Mouse (Mus musculus) B cell, adult 2 months (primary cell): ENCODE measurements around the gene Caln1.

ENCODE experiments used
- DNase-seq, 2 experiments: peaks; one replicate each; pipeline ENCODE4 v3.0.0; 2022

The Caln1 gene

DNA sequence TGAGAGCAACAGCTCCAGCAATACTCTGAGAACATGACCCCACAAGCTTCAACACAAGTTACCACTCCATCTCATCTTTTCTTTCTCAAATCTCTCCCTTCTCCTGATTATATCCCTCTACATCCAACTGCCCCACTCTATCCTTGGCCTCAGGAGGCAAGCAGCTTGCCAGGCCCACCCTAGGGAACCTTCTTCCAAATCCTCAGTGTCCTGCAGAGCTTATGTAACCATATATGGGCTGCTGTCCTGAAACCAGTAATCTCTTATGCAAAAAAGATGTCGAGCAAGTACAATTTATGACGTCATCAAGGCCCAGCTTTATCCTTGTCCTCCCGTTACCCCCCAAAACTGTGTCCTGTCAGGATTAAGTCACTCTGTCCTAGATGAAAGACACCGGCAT, 333.1 kb downstream of the Caln1 start:
- DNase-seq = no peak

DNA sequence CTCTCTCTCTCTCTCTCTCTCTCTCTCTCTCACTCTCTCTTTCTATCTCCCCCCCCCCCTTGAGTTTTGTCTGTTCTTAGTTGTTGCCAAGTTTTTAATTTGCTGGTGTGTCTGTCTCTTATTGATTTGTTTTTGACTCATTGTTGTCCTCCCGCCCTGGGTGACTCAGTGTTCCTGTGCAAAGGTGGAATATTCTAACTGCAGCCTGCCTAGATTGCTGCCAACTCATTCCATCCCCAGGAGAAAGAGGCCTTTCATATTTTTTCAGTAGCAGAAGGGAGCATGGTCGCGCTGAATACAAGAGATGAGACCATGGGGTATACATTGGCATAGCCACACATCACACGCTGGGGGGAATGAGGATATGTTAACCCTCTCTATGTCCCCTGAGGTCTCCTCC, 335.6 kb downstream of the Caln1 start:
- DNase-seq = no peak

DNA sequence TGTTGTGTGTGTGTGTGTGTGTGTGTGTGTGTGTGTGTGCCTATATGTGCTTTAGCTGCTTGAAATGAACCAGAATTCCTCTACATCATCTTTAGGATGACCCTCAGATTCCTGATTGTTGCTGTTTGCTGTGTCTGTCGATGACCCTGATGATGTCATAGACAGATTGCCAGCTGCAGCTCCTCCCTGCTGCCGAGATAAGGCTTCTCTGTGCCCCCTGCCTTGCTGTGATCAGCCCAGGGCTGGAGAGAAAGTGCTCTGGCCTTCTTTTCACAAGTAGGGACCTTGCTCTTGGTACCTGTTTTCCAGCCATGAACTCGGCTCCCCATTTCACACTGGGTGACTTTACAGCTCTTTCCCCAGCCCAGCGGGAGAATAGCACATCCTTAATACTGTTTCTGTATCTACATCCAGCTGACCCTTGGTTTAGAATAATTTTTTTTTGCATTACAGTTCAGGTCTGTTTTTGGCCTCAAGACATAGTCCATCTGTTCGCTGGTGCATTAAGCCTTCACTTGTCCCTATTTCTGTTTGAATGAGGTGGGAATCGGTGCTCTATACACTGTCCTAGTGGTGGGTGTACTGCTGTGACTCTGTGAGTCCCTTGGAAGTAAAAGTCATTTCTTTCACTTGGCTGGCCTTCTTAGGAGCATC, 337.1 kb downstream of the Caln1 start:
- no peak for DNase-seq

DNA sequence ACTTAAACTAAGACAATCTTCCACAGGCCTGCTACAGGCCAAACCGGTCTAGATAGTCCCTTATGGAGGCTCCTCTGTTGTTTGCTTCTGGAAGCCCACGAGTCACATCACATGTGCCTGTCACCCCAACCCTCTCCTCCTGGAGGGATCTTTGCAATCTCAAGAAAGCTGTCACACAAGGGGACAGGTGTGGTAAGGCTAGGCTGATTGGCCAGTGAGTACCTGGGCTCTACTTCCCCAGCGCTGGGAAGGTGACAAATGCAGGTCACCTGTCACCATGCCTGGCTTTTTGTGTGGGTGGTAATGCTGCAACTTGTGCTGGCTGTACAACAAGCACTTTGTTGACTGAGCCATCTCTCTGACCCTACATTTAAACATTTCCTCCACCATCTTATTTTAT, 338.5 kb downstream of the Caln1 start:
- DNase-seq = no peak

DNA sequence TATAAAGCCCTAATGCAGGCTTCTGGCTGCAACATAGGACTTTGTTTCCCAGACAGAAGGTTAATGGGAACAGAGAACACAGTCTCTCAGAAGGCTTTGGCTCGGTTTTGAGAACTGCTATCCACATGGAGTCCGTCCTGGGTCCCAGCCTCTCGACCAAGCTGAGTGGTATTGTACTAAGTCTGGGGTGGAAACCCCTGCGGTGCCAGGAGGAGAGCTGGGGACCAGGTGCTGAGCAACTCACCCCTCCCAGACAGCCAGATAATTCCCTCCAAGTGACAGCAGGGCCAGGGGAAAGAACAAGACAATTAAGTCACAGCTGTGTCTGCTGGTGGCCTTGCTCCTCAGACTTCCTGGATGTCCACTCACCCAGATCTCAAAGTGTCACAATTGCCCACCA, 339.4 kb downstream of the Caln1 start:
- DNase-seq = no peak

DNA sequence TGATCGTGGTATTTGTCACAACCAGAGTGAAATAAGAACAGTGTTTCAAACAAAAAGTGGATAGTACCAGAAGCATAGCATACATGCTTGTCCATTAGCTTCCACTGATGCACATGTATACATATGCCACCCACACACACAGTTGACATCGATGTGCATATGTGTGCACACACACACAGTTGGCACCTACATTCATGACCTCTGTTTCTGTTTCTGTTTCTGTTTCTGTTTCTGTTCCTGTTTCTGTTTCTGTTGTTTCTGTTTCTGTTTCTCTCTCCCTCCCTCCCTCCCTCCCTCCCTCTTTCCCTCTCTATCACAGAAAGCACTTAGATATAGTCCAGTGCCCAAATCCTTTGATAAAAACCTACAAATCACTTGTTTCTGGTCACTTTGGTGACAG, 342.4 kb downstream of the Caln1 start:
- DNase-seq = no peak

DNA sequence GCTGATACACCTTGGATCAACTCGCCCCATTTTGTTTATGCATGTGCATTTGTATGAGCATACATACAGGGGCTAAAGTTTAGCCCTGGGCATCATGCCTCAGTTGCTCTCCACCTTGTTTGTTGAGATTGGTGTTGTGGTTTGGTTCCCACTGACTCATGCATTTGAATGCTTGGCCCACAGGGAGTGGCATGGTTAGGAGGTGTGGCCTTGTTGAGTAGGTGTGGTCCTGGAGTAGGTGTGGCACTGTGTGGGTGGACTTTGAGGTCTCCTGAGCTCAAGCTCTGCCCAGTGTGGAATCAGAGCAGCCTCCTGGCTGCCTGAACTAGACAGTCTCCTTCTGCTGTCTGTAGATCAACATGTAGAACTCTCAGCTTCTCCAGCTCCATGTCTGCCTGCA, 343.0 kb downstream of the Caln1 start:
- DNase-seq = no peak

DNA sequence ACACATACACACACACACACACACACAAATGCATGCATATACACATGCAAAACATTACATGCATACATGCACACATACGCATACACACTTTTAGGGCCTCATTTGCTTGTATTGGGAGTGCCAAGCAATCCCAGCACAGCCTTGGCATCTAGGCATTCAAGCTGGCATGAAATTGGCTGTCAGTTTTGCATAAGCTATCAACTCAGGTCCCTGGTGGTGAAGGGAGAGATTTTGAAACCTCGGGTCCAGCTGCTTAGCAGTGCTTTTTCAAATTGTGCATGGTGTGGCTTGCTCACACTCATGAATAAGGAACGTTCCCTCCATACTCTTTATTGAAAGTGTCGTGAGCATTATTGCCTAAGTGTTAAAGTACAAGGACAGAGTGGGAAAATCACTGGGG, 345.9 kb downstream of the Caln1 start:
- no peak for DNase-seq

DNA sequence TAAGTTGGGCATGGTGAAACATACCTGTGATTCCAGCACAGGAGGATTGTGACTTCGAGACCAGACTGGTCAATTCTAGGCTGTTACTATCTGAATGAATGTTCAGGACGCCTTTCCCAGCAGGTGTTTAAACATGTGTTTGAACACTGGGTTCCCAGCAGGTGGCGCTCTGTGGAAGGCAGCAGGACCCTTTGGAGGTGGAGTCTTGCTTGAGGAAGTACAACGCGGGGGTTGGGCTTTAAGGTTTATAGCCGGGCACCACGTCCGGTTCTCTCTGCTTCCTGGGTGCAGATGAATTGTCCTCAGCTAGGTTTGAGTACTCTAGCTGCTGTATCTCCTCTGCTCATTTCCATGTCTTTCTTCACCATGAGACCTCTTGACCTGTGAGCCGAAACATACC, 349.1 kb downstream of the Caln1 start:
- no peak for DNase-seq

DNA sequence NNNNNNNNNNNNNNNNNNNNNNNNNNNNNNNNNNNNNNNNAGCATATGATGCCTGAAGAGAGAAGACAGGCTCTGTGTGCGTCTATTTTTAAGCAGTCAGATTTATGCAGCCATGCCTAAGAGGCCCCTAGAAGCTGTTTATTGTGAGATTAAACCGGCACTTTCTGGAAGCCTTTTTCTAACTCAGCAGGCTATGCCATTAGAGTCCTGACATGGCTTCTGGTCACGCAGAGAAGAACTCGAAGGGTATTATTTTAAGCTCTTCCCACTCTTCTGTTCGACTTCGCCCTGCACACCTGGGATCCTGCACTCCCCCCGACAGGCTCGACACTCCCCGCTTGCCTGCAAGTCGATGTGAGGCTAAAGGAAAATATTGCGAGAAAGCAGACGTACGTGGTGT, 372.9 kb downstream of the Caln1 start:
- DNase-seq = no peak

DNA sequence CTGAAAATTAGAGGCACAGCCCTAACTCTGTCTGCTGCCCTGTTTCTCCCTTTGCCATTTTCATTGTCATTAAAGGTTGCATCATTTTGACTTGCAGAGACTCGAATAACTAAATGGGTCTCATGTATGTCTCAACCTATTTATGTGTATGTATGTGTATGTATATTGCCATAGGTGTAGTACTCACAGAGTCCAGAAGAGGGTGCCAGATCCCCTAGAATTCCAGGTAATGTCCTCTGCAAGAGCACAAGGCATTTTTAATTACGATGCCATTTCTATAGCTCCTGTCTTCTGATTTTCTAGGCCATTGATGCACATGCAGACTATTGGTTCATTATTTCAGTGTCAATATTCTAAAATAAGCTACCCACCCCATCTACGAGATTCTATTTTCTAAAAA, 388.3 kb downstream of the Caln1 start:
- DNase-seq = no peak

DNA sequence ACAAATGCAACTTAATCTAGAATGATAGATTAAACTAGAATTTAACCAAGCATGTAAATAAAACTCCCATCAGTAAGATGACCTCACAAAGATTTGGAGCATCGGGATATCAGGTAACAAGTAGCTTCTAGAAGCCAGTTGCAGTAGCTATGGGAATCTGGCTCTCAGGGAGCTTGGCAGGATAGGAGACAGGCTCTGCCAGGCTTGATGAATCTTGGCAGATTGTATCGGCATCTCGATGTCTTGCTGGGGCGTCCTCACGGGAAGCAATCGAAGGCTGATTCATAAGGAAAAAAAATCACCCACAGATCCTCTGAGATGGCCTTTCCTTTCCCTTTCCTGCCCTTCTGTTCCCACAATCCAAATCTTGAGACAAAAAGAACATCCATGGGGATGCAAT, 396.5 kb downstream of the Caln1 start:
- DNase-seq = no peak

DNA sequence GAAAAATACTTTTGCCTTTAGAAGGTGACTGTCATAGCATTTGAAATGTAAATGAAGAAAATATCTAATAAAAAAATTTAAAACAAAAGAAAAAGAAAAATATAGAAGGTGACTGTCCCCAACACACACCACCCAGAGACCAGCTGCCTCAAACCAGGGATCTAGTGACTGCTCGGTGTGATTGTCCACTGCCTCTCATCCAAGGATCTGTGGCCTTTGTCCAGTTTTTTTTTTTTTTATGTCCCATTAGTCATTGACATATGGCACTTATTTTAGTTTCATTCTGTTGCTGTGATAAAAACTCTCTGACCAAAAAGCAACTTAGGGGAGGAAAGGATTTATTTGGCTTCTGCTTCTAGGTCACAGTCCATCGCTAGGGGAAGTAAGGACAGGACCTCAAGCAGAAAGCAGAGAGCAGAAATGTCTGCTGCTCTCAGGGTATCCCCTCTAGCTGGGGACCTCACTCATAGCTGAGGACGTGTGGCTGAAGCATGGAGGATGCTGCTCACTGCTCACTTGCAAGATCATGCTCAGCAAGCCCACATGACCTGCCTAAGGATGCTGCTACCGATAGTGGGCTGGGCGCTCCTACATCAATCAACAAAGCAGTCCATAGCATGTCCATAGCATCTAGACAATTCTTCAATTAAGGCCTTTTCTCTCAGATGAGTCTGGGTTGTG, 401.9 kb downstream of the Caln1 start:
- no peak for DNase-seq

DNA sequence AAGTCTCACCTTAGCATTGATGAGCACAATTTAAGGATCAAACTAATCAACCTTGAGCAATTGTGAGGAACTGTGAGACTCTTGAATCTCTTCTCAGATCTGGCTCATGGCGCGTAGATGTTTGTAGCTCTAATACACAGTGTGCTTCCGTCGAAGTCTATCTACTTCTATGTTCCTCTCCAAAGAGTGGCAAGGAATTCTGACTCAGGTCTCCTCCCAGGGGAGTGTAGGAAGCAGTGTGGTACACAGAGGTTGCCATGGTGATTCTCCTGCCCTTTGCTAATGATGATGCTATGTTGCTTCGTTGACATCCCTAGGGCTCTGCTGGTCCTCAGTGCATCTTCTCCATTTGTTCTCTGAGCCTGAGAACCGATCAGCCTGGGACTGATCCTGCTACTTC, 403.2 kb downstream of the Caln1 start:
- no peak for DNase-seq

DNA sequence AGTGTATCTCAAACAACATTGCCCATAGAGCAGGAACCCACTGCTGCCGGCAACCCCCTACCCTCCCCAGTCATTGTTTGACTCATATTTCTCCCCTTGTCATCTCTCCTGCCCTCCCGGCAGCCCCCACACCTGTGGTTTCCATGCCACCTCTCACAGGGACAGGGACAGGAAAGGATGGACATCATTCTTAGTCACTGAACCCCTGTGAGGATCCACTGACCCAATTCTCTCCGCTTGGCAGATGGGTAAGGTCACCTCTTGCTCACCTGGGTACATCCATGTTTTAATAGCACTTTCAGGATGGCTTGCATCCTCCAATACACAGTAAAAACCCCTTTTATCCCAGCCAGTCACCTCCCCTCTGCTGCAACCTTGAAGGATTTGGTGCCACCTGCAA, 405.7 kb downstream of the Caln1 start:
- no peak for DNase-seq

DNA sequence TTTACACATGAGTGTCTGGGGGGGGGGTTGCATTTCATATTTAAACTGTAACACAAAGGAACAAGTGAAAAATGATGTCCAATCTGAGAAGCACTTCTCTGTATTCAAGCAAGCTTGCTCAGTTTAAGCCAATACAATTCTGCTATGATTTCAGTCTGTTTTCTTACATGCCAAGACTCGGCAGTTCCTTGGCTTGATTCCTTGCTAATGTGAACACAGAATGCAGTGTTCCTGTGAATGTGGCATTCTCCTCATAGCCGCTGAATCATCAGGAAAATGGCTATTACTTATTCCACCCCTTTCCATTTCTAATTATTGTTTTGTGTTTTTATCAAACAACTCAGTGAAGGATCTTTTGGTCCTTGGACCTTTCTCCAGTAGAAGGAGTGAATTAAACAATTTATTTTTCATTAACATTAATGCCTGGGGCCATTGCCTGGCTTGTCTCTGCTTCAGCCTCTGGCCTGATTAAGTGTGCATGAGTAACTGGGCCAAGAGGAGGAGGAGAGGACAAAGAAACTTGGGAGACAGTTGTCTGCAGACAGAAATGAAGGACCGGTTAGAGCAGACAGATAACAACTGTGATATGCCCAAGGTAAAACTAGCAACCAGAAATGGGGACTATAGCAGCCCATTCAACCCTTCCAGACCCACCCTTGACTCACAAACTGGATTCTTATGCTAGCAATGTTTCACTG, 423.6 kb downstream of the Caln1 start:
- no peak for DNase-seq

DNA sequence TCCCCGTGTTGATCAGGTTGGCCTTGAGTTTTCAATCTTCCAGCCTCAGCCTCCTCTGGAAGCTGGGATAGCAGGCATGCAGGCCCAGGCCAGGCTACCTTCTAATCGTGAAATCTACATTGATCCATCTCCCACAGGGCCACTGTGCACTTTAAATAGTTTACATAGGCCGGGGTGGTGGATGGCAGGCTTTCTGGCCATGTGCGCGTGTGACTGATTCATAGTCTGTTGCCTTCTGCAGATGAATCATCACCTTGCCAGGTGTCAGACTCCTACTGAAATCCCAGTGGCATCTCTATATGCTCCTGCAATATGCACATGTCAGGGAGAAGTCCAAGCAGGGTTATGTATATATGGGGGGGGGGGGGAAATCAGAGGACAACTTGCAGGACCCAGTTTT, 428.5 kb downstream of the Caln1 start:
- no peak for DNase-seq

DNA sequence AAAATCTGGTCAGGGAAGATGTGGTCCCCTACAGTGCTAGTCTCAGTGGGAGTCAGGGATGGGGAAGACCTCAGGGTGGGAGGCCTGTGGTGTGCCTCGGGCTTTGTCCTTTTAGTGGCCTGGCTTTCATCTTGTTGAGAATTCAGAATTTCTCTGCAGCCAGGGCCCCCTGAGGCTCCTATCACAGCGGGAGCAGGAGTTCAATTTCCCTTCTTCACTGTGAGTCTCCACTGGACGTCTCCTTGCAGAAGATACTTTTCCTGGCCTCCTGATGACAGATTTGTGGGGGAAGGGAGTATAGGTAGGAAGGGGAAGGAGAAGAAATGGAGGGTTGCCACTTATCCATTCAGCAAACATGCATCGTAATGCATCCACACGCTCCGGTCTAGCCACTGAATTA, 441.1 kb downstream of the Caln1 start:
- DNase-seq = no peak

DNA sequence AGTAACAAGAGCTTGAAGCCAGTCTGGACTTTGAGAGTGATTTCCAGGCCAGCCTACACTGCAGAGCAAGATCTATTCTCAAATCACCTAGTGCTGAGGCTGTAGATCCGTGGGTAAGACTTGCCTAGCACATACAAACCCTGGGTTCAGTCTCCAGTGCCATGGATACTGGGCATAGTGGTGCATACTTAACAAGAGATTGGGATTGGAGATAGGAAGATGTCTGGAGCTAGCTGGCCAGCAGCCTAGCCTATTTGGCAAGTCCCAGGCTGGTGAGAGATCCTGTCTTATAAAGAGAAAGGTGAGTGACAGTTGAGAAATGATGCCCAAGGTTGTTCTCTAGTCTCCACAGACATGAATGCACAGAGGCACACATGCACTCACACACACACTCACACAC, 441.6 kb downstream of the Caln1 start:
- DNase-seq = no peak

DNA sequence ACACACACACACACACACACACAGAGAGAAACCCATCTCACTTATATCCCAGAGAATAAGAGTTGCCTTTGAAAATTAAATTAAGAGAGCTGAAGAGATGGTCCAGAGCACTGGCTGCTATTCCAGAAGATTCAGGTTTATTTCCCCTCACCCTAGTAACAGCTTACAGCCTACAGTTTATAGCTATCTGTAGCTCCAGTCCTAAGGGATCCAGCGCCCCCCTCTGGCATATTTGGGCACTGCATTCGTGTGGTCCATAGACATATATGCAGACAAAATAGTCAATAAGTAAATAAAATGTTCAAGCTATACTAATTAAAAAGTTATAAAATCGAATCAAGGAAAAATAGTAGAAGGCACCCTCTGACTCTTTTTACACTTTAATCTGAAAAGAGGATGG, 442.0 kb downstream of the Caln1 start:
- DNase-seq = no peak

DNA sequence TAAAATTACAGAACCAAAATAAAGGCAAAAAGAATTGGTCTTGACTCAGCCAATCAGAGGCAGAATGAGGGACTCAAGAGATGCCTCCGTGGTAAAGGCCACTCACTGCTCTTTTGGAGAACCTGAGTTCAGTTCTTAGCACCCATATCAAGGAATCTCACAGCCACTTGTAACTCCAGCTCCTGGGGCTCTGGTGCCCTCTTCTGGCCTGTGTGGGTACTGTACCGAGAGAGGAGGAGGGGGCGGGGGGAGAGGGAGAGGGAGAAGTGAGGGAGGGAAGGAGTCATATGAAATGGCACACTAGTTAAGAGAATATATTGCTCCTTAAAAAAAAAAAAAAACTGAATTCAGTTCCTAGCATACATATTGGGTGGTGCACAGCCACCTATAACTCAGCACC, 442.7 kb downstream of the Caln1 start:
- no peak for DNase-seq

DNA sequence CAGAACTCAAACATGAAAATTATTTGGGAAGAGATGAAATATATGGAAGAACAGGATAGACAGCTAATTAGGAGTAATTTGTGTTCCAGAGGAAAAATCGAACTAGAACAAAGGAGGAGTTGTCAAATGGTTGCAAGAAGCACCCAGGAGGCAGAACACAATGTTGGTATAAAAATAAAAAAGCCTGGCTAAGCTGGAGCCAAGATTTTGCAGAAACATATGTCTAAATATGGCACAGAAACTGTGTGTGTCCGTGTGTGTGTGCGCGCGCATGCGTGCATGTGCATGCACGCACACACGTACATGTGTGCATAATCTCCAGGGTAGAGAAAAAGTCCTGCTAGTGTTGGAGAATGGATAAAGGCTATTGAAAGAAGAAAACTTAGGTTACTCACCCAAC, 443.3 kb downstream of the Caln1 start:
- no peak for DNase-seq

DNA sequence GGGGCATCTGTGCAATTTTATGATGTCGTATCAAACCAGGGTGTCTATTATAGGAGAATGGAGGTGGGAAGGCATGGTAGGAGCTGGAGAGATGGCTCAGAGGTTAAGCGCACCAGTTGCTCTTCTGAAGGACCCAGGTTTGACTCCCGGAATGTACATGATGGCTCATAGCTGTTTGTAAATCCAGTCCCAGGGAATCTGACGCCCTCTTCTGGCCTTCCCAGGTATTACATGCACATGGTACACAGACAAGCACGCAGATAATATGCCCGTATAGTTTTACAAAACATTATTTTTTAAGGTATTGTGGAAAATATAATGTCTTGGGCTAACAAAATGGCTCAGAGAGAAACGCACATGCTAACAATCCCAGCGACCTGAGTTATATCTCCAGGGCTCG, 443.8 kb downstream of the Caln1 start:
- DNase-seq = no peak

DNA sequence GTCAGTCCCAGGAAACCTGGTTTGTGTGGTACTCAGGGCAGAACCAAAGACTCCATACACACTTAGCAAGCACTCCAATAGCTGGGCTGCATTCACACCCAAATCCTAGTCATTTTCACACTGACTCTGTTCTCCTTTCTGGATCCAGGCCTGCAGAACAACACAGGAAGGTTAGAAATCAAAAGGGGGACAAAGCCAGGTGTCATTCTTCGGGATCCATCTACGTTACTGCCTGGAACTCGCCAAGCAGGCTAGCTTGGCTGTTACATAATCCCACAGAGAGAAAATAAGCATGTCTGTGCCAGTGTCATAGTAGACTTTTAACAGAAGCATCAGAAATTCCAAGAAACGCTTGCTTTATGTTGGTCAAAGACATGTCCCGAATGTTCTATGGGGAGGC, 446.1 kb downstream of the Caln1 start:
- no peak for DNase-seq
